Mouse (Mus musculus) gonadal fat pad, adult 2 months (tissue): ENCODE measurements around the gene Gm10260. TPM values are rescaled to one million over a fixed set of nuclear protein-coding genes. Genes with fewer than 3 reads are reported as not detected.

Experiments used
- DNase-seq: peaks from one replicate; pipeline ENCODE4 v3.0.0-alpha.2; 2012; ENCODE audit warnings: low read depth
- polyA plus RNA-seq: library from polyadenylated mRNA; depleted of rRNA; stranded (reverse); fragments of >200 nt; gene quantifications from 2 replicates; pipeline ENCODE4 v1.2.3, GENCODE M21; 2012

The Gm10260 gene
- polyA plus RNA-seq, 1 experiment = 7.9 TPM

DNA sequence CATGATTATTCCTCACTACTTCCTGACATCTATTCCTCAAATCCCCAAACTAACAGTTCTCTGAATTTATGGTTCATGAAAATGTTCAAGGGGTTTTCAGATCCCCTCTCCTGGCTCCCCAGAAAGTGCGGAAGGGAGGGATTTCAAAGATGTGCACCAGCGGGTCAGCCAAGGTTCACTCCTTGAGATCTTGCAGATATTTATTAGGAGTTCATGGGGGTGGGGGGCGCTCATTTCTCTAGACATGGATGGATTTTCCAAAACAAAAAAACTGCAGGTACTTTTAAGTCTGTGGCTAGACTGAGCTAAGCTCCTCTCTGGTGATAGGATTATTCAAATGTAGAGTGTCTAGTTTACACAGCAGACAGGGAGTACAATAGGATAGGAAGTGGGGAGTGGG is 8.4 kb upstream of the Gm10260 start:
- DNase-seq = no peak

DNA sequence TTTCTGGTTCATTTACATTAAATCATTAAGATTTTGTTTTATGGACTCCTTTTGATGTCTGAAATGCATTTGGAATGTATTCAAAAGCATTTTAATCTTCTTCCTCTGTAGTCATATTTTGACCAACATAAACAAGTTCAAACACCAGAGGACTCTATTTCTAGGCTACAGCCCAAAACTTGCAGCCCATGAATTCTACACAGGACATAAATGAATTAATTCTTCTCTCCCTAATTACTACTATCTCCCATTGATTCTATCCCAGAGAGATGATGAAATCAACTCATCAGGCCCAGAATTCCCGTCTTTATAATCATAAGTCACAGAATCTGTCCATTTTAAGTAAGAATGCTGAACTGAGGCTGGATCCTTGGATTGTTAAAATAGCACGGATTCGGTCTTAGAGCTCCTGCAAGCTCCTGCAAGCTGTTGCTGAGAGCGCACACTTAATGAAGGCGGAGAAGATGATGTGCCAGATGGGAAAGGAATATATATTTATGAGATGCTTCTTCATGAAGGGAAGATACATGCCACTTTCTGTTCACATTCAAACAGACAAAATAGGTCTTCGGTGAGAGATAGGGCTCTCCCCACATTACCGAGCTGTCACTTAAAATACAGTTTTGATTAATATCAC is 7.7 kb upstream of the Gm10260 start:
- no peak for DNase-seq

DNA sequence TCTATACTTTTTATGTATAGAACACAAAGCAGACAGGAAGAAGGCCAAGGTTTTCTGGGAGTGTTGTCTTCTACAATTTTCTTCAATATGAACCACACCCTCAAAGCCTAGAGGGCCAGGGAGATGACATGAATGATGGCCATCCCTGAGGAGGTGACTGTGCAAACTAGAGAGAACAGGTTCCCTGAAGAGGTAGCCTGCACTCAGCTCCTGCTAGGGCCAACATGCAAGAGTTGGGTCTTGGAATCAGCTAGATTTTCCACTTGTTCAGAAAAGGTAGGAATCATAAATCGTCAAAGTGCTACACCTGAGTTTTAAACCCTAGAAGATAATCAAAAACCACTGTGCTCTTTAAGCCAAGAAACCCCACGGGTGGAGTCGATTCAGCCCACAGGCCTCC is 6.2 kb upstream of the Gm10260 start:
- DNase-seq = no peak

DNA sequence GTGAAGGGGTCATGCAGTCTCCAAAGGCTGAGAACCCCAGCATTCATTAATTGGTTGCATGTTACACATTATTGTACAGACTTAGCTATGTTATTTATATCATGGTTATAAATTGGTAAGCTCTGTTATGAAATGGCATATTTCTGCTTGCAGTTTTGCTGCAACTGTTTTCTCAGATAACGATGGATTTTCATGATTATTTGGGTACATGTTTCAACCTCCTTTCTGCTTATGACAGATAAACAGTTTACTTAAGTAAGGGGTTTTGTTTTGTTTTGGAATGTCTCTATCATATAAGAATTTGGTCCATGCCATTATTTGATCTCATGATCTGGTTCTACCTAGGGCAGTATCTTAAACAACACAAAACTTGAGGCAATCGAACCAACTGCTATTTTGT is 5.5 kb upstream of the Gm10260 start:
- DNase-seq = no peak

- no peak for DNase-seq
Observed at GRCm38 (mm10) chr13:97764067-97764466, 3.6 kb upstream of the Gm10260 start.

DNA sequence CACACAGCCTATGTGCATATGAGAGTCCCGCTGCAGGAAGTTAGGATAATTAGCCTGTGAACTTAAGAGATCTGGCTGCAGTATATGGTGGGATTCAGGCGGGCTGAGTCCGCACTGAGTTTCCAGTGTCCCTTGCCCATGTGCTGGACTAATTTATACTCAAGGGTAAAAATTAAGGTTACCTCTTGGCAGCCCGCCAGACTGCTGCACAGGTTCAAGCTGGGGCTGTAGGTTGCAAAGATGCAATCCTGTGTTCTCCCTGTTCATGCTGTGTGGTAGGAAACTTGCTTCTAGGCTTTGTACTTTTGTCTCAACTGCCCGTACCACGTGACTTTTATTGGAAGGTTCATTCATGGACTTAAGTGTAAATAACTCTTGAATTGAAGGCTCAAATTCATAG is 3.0 kb upstream of the Gm10260 start:
- no peak for DNase-seq

DNA sequence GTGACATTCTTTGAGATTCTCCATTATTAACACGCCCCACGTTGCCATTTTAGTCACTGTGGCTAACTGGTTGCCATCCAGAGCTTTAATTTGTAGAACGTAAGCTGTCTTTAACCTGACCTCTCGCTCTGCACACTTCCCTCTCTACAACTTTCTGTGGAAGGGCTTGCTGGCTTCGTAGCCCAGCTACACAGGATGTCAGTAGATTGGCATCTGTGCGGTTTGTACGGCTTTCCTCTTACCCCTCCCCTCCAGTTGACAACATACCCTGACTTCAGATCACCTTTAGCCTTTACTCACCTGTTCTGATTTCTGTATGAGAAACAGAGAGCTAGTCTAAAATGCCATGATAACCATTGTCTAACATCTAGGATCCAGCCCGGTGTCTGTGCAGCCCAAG is 1.7 kb upstream of the Gm10260 start:
- DNase-seq = no peak

GRCm38 (mm10) chr13:97757033-97757432 is 3.4 kb downstream of the Gm10260 start:
- DNase-seq = no peak

DNA sequence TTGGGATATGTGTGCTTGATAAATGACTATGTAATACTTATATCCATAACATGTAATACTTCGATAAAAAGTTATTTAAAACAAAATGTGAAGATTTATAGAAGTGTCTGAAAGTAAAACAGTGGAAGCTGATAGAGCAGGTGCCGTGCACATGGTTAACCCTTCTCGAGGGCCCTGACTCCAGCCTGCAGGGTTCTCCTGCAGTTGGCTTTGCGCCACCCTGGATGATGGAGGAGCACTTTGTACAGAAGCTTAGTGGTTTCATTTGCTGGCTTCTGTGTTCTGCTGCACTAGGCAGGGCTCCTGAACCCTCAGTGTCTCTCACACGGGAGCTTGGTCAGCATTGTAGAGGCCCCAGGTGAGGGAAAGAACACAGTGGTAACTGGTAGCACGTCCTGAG is 4.3 kb downstream of the Gm10260 start:
- DNase-seq = no peak

DNA sequence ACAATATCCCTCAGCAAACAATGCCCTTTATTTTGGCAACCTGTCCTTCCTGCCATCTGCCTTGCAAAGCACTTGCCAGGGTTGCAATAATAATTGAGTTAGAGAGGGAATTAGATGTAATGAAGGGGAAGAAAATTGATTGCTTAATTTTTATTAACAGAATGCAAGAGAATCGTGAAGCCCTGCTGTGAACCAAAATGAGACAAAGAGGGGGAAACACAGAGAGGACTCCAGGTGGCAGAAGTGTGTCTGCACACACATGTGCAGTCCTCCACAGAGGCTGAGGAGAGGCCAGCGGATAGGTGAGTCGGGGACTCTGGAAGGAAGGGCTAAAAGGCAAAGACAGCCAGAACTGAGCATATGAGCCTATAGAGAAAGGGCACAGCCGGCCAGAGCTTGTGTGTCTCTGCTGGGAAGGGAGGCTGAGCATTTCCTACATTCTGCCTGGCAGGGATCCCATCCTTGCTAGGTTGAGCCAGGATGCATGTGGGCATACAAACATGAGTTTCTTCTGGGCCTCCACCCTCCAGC is 9.5 kb downstream of the Gm10260 start:
- no peak for DNase-seq

- DNase-seq = no peak
Observed at GRCm38 (mm10) chr13:97747037-97747860, 13.2 kb downstream of the Gm10260 start.

DNA sequence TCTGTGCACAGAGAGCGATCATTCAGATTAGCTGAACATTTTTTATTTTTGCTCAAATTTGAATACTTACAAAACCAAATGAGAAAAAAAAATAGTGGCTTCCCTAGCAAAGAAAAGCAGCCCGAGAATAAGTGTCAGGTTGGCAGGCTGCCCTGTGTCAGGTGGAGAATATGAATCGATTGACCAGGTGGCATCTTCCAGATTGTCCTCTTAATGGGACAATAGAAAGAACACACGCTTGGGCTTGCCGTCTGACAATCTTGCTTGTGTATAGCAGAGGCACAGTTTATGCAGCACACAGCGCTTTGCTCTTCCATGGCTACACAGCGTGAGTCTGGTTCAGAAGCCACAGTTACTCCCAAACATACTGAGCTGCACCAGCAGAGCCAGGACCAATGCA is 15.8 kb downstream of the Gm10260 start:
- no peak for DNase-seq

DNA sequence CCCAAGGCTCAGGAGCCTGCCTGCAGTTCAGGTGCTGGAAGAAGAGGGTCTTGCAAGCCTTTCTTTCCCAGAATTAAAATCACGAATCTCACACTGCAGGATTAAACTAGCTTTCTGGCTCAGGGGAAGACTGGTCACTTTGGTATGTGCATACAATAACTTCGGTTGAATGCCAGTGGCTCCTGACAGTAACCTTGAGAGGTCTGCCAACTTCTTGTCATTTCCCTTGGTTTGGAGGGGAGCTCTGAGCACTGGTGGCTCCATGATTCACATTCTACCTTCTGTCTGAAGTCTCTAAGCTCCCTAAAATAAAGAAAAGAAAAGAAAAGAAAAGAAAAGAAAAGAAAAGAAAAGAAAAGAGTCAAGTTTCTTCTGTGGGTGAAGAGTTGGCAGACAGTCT is 16.4 kb downstream of the Gm10260 start:
- DNase-seq = no peak

DNA sequence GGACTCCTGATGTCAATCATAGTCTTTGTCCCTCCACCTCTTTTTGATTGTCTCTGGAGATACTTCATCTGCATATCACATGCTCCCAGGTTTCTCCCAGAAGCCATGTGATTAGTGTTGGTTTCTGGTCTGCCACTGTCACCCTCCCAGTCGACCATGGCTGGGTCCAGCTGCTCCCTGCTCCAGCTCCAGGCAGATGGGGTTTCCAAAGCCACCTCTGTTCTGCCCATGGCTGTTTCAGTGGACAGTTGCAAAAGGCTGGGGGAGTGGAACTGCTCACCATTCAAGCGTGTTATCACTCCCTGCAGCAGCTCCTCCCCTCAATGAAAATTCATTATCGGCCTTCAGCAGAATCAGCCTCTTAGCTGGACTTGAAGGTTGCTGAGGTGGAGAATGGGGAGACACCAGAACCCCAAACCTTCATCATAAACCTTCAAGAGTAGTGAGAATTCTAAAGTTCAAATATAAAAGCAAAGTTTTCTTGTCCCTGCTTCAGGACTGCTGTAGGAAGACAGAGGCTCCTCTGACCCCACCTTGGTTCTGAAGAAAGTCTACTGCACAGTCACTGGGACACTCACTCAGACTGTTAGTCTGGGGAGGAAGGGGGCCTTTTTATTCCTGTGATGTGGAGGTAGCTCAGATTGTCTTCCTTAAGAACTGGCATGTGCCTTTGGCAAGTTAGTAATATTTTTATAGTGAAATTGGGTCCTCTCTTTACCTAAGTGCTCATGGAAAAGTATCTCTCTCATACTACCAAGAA is 17.0 kb downstream of the Gm10260 start:
- DNase-seq = no peak

DNA sequence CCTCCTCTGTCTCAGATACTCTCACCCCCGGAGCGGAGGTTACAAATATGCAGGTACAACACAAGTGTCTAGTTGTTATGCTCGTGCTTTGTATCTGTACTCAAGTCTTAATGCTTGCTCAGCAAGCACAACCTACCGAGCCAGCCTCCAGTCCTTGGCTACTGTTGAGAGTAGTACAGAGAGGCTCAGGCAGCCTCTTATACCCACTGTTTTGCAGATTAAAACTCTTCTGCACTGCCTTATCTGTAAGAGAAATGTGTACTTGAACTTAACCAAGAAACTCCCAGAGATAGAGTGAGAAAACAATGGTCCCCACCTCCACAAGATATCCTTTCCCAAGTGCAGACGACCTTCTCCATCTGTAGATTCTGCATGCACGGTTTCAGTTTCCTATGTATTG is 24.5 kb downstream of the Gm10260 start:
- DNase-seq = no peak

DNA sequence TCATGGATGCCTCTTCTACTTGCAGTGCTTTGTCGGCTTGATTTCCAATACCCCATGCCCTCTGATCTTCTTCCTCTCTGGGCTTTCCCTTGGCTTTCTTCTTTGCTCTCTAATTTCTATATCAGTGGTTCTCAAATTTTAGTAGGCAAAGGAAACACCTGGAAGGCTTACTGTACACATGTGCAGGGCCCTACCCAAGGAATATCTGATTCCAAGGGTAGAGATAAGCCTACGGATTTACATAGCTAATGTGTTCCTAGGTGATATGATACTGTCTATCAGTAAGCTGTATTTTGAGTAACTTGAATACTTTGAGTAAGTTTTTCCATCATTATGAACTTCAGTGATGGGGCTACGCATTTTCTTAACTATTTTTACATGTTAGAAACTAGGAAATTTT is 25.7 kb downstream of the Gm10260 start:
- no peak for DNase-seq

- no peak for DNase-seq
Observed at GRCm38 (mm10) chr13:97725160-97725825, 35.1 kb downstream of the Gm10260 start.

DNA sequence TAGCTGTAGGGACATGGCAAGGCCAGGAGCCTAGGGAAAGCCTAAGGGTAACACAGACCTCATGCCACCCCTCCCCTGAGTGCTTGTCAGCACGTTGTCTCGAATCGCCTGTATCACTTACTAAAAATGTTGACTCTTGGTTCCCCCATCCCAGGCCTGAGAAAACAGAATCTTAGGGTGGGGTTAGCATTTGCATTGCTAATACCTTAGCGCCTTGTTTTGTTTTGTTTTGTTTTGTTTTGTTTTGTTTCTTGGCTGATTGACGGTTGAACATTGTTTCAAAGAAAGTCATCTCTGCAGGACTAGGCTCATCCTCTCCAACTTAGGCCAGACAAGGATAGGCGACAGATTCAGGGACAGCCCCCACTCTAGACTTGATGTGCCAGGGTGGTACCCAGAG is 35.9 kb downstream of the Gm10260 start:
- DNase-seq = no peak

DNA sequence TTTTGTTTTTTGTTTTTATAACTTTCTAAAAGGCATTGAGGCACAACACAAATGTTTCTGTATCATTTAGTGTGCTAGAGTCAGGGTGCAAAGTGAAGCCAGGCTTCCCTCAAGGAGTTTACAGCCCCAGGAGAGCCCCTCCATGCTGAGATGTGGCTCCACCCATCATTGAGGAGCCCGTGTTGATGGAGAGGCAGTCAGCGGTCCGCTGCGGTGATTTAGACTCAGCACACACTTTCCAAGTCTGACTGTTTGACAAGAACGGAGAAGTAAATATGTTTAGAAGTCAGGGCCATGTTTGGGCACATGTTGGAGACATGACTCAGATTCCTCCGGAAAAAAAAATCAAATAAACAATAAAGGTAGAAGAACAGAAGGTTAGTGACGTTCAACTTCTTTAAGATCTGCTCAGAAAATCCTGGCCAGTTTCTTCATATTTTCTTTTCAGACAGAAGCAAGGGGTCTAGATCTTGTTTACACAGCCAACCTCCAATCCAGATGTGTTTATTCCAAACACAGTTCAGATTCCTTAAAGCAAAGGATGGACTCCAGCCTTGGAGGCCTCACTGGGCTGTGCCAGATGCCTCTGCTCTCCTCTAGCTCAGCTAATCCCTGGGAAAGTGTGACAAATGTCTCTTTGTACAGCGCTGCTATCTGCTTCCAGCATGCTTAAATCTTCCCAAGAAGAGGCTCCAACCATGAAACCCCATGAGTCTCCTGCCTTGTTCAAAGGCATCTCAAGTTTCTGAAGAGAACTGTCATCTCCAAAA is 47.7 kb downstream of the Gm10260 start:
- no peak for DNase-seq

GRCm38 (mm10) chr13:97711510-97711909 is 48.9 kb downstream of the Gm10260 start:
- DNase-seq = no peak
